Mouse (Mus musculus) heart, adult 2 months (tissue): ENCODE data around the gene Ipcef1.

Source experiments
- CTCF ChIP-seq: fragments of 200-600 bp; IDR thresholded peaks from 2 replicates; pipeline ENCODE4 v1.8.1; 2022; ENCODE audit warnings: antibody characterized with exemption, mild to moderate bottlenecking, moderate library complexity
- POLR2A ChIP-seq: fragments of 200-500 bp; IDR thresholded peaks from 2 replicates; pipeline ENCODE4 v1.6.1; 2011; ENCODE audit warnings: mild to moderate bottlenecking, low read depth, low read length, control low read depth; ENCODE audit not compliant: insufficient read depth

- TF ChIP-seq POLR2A: no peak
- TF ChIP-seq CTCF: no peak
Measured at GRCm38 (mm10) chr10:6873917-6874316, 178.4 kb downstream of the Ipcef1 start.
